Mouse (Mus musculus): Measurements from ENCODE around the gene Cct6b. TPM values are rescaled to one million over a fixed set of nuclear protein-coding genes. Genes with fewer than 3 reads are reported as not detected.
"Not testable (repeated sequence)": the region's sequence is repeated elsewhere in the genome, so short reads cannot be mapped to it uniquely, and the experiment has no call there.

Gene Cct6b
- polyA plus RNA-seq, 1 experiment from 2014 or later, result 0.22 TPM

GRCm38 (mm10) chr11:82752349-82753115, 11.6 kb downstream of the Cct6b start:
- H3K36me3 ChIP-seq, result no peaks in the 10 kb centered on the region
- DNase-seq (ENCODE audit: low spot score), result no peak
- H3K4me3 ChIP-seq, result no peak overlapping the region
- no peak overlapping the region for H3K27ac ChIP-seq (replicated peaks)
- no peaks in the 10 kb centered on the region for H3K4me1 ChIP-seq
- no peaks in the 10 kb centered on the region for H3K27me3 ChIP-seq (ENCODE audit: low read depth, poor library complexity, severe bottlenecking)
- no peaks in the 10 kb centered on the region for H3K9me3 ChIP-seq (replicated peaks)
- WGBS, result 73% methylated on average over 6 of the region's 6 CpGs

DNA sequence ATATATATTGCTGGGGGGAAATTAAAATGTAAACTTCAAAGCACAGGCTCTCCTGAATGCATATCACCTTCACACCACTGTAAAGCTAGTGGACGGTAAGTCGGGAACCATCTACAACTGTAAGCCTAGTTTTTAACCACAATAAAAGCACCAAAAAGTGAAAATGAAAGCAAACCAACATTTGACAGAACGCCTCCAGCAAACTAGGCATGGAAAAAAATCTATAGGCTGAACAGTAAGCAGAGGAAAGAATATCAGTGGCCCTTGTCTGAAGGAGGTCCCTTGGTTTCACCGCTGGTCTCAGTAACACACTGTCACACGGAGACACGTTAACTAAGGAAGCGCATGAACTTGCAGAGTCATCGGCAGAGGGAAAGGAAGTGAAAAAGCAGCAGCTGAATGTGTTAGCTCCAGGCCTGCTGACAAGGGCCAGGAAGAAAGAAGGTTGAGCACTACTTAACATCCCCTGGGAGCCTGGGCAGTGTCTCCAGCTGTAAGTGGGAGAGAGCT, 17.2 kb downstream of the Cct6b start:
- Histone ChIP-seq H3K27me3 (ENCODE audit: low read depth, poor library complexity, severe bottlenecking) (no peaks in the 10 kb centered on the region), H3K9me3 (replicated peaks) (no peaks in the 10 kb centered on the region), H3K36me3 (no peaks in the 10 kb centered on the region), H3K4me1 (no peaks in the 10 kb centered on the region), H3K4me3 (no peak overlapping the region), H3K27ac (replicated peaks) (no peak overlapping the region)
- DNase-seq (ENCODE audit: low spot score), result no peak
- WGBS, result 86% methylated on average over 8 of the region's 8 CpGs

DNA sequence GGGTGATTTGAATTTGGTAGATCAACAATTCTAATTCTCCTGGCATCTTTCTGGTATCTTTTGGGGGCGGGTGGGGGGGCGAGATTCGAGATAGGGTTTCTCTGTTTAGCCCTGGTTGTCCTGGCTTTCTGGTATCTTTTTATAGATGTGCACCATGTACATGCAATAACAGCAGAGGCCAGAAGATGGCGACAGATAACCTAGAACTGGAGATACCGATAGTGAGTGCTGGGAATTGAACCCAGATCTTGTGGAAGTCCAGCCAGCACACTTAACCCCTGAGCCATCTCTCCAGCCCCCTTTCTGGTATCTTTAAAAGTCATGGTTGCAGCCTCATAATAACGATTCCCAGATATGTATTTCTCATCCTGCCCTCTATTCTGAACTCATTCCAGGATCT, 18.0 kb downstream of the Cct6b start:
- Histone ChIP-seq H3K4me1 (no peaks in the 10 kb centered on the region), H3K27me3 (ENCODE audit: low read depth, poor library complexity, severe bottlenecking) (no peaks in the 10 kb centered on the region), H3K36me3 (no peaks in the 10 kb centered on the region), H3K9me3 (replicated peaks) (no peaks in the 10 kb centered on the region), H3K27ac (replicated peaks) (no peak overlapping the region), H3K4me3 (no peak overlapping the region)
- DNase-seq (ENCODE audit: low spot score), result no peak
- WGBS, result 35% methylated on average over 6 of the region's 6 CpGs

- Histone ChIP-seq H3K36me3 (no peaks in the 10 kb centered on the region), H3K27me3 (ENCODE audit: low read depth, poor library complexity, severe bottlenecking) (no peaks in the 10 kb centered on the region), H3K9me3 (replicated peaks) (no peaks in the 10 kb centered on the region), H3K4me1 (no peaks in the 10 kb centered on the region), H3K27ac (replicated peaks) (no peak overlapping the region), H3K4me3 (no peak overlapping the region)
- no peak for DNase-seq (ENCODE audit: low spot score)
Measured at GRCm38 (mm10) chr11:82739006-82739405, 25.1 kb downstream of the Cct6b start.

DNA sequence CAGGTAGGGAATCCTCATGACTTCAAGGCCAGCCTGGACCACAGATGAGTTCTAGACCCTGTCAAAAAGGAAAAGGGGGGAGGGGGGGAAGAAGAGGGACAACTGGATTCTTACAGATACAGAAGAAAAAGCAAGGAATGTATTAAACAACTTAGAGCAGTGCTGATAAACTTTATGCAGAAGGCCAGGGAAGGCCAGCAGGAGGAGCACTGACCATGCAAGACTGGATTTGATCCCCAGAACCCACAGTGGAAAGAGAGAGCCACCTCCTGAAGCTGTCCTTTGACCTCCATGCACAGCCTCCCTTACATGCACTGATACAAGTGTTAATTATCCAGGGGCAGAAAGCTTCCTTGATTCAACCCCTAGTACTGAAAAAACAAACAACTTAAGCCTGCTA, 29.9 kb downstream of the Cct6b start:
- no peaks in the 10 kb centered on the region for H3K4me1 ChIP-seq
- no peaks in the 10 kb centered on the region for H3K27me3 ChIP-seq (ENCODE audit: low read depth, poor library complexity, severe bottlenecking)
- H3K36me3 ChIP-seq, result no peaks in the 10 kb centered on the region
- H3K9me3 ChIP-seq (replicated peaks), result no peaks in the 10 kb centered on the region
- H3K4me3 ChIP-seq, result no peak overlapping the region
- no peak for DNase-seq (ENCODE audit: low spot score)
- no peak overlapping the region for H3K27ac ChIP-seq (replicated peaks)

DNA sequence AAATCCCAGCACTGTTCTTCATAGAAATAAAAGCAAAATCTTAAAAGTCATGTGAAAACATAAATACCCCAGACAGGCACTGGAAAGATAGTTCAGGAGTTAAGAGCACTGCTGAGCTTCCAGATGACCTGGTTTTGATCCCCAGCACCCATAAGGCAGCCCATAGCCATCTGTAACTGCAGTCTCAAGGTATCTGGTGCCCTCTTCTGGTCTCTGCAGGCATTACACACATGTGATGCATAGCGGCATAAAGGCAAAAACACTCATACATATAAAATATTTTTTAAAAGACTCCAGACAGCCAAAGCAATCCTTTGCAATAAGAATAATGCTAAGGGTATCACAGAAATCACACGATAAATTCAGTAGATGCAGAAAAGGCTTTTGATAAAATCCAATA, 37.3 kb downstream of the Cct6b start:
- Histone ChIP-seq H3K36me3 (no peaks in the 10 kb centered on the region), H3K9me3 (replicated peaks) (no peaks in the 10 kb centered on the region), H3K4me1 (no peaks in the 10 kb centered on the region), H3K27ac (replicated peaks) (no peak overlapping the region), H3K4me3 (no peak overlapping the region), H3K27me3 (ENCODE audit: low read depth, poor library complexity, severe bottlenecking) (no peaks in the 10 kb centered on the region)
- DNase-seq (ENCODE audit: low spot score), result no peak
- 91% methylated on average over 2 of the region's 2 CpGs for WGBS

DNA sequence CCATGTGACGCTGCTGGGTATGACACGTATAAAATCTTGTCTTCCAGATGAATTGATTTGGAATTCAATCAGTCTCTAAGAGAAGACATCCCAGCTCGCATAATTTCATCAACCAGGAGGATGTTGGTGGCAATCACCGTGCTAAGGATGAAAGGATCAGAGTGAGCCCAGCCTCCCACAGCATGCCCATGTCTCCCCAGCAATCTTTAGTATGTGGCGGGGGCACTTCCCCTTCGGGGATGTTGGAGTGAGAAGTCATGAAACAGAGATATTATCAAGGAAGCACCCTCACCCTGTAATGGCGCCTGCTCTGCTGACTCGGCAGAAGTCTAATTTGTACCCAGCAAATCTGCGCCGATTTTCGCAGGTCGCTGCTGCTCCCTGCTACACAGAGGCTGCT, 44.8 kb downstream of the Cct6b start:
- Histone ChIP-seq H3K9me3 (replicated peaks) (no peaks in the 10 kb centered on the region), H3K4me3 (no peak overlapping the region), H3K36me3 (no peaks in the 10 kb centered on the region), H3K27me3 (ENCODE audit: low read depth, poor library complexity, severe bottlenecking) (no peaks in the 10 kb centered on the region), H3K4me1 (no peaks in the 10 kb centered on the region), H3K27ac (replicated peaks) (no peak overlapping the region)
- DNase-seq (ENCODE audit: low spot score), result no peak
- 86% methylated on average over 12 of the region's 12 CpGs for WGBS

DNA sequence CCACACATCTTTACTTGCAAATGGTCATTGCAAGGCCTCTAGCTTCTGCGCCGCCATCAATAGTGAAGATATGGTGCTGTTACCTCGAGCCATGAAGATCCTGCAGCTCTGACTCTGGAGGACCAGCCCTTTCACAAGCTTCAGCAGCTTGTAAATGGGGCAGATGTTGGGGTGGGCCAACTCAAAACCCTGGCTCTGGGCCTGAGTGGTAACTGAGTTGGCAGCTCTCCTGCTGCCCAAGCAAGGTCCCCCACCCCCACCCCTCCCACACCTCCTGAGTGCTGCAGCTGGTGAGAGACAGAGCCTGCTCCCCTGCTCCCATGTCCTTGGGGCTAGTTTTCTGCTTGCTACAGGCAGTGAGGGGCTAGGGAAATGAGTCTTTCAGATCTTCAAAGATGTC, 51.4 kb downstream of the Cct6b start:
- H3K36me3 ChIP-seq, result no peaks in the 10 kb centered on the region
- H3K9me3 ChIP-seq (replicated peaks), result no peaks in the 10 kb centered on the region
- no peak overlapping the region for H3K27ac ChIP-seq (replicated peaks)
- H3K27me3 ChIP-seq (ENCODE audit: low read depth, poor library complexity, severe bottlenecking), result no peaks in the 10 kb centered on the region
- no peak for DNase-seq (ENCODE audit: low spot score)
- no peak overlapping the region for H3K4me3 ChIP-seq
- no peaks in the 10 kb centered on the region for H3K4me1 ChIP-seq
- WGBS, result 92% methylated on average over 3 of the region's 3 CpGs

GRCm38 (mm10) chr11:82708934-82709333, 55.2 kb downstream of the Cct6b start:
- no peak for DNase-seq (ENCODE audit: low spot score)
- Histone ChIP-seq H3K4me1 (no peaks in the 10 kb centered on the region), H3K27ac (replicated peaks) (no peak overlapping the region), H3K4me3 (no peak overlapping the region), H3K27me3 (ENCODE audit: low read depth, poor library complexity, severe bottlenecking) (no peaks in the 10 kb centered on the region), H3K9me3 (replicated peaks) (no peaks in the 10 kb centered on the region), H3K36me3 (no peaks in the 10 kb centered on the region)
- WGBS, result 78% methylated on average over 4 of the region's 4 CpGs

- Histone ChIP-seq H3K27ac (replicated peaks) (no peak overlapping the region), H3K4me1 (no peaks in the 10 kb centered on the region), H3K27me3 (ENCODE audit: low read depth, poor library complexity, severe bottlenecking) (no peaks in the 10 kb centered on the region), H3K9me3 (replicated peaks) (no peaks in the 10 kb centered on the region), H3K4me3 (no peak overlapping the region), H3K36me3 (no peaks in the 10 kb centered on the region)
- 83% methylated on average over 6 of the region's 6 CpGs for WGBS
- DNase-seq (ENCODE audit: low spot score), result no peak
Measured at GRCm38 (mm10) chr11:82705082-82705481, 59.0 kb downstream of the Cct6b start.

GRCm38 (mm10) chr11:82699865-82700410, 64.2 kb downstream of the Cct6b start:
- Histone ChIP-seq H3K27ac (replicated peaks) (no peak overlapping the region), H3K36me3 (no peaks in the 10 kb centered on the region), H3K4me3 (no peak overlapping the region), H3K27me3 (ENCODE audit: low read depth, poor library complexity, severe bottlenecking) (no peaks in the 10 kb centered on the region), H3K9me3 (replicated peaks) (no peaks in the 10 kb centered on the region), H3K4me1 (no peaks in the 10 kb centered on the region)
- DNase-seq (ENCODE audit: low spot score), result no peak
- WGBS, result 87% methylated on average over 11 of the region's 11 CpGs

DNA sequence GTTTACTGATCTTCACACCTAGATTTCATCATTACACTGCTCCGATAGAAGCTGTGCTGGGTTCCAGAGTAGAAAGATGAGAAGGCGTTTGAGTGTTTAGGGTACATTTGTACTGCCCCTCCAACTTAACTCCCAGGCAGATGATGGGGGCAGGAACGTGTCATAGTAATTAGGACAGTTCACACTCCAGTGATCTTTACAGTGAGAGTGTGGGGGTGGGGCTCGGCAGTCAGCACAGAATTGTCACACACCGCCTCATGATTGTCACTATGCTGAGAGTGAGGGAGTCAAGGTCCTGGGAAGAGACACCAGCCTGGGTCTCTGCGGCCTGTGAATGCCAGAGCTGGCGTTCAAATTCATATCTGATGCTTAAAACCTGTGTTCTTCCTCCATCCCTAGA, 68.2 kb downstream of the Cct6b start:
- DNase-seq (ENCODE audit: low spot score), result no peak
- Histone ChIP-seq H3K4me1 (0 out of 2 replicates have a peak, but pooled peaks cover 2% of the 10 kb centered on the region), H3K27ac (replicated peaks) (no peak overlapping the region), H3K9me3 (replicated peaks) (no peaks in the 10 kb centered on the region), H3K27me3 (ENCODE audit: low read depth, poor library complexity, severe bottlenecking) (no peaks in the 10 kb centered on the region), H3K36me3 (no peaks in the 10 kb centered on the region), H3K4me3 (no peak overlapping the region)
- WGBS, result 77% methylated on average over 7 of the region's 7 CpGs

GRCm38 (mm10) chr11:82694947-82695346, 69.2 kb downstream of the Cct6b start:
- H3K4me3 ChIP-seq; H3K9me3 ChIP-seq (replicated peaks); H3K36me3 ChIP-seq; H3K27me3 ChIP-seq (ENCODE audit: low read depth, poor library complexity, severe bottlenecking); DNase-seq (ENCODE audit: low spot score); H3K4me1 ChIP-seq; H3K27ac ChIP-seq (replicated peaks): not testable (repeated sequence)
